Mouse (Mus musculus) kidney, adult 11 months (tissue): ENCODE measurements around the gene Grm1.

Experiments used
- DNase-seq: peaks from one replicate; pipeline ENCODE4 v3.0.0; 2022

The Grm1 gene

DNA sequence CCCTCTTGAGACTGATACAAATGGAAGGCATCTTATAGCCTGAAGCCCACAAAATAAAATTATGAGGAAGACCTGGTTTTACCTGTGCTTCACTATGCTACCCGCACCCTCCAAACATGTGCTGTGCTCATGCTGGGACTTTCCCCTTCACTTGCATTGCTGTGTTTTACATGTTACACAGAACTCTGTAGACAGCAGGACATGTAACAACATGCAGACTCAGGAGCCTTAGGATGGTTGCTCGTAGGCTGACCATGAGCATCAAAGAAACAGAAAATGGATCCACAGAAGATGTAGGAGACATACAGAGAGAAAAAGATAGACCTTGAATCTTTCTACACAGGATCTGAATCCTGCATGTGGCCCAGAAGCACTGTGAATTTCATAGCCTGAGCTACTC lies 371.8 kb downstream of the Grm1 start:
- DNase-seq, result no peak

DNA sequence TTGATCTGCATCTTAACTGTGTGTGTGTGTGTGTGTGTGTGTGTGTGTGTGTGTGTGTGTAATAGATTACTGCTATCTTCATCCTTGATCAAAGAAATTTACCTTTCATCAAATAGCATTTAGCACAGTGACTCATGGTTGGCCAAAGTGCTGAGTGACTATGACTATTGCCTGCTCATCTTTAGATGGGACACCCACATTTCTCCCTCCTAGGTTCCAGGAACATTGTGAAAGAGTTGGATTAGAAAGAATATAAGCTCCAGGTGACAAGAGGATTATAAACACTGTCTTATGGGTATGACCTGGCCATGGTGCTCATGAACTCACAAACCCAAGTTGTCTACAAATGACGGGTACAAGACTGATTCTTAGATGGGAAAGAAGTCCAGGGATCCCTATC lies 374.1 kb downstream of the Grm1 start:
- no peak for DNase-seq

DNA sequence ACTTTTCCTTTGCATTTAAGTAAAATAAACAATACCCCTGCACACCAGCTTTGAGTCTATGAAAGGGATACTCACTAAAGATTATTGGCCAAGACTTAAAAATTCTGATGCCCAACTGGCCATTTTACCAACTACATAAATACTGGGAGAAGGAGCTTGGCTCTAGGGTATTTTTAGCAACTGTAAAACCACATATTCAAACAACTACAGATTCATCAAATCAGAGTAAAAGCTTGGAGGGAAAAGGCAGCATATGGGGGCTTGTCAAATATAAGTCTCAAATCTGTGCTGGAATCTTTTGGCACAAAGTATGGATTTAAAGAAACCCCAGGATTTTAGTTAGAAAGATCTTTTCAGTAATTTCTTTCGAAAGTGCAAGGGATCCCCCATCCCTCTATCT lies 380.8 kb downstream of the Grm1 start:
- DNase-seq, result no peak

DNA sequence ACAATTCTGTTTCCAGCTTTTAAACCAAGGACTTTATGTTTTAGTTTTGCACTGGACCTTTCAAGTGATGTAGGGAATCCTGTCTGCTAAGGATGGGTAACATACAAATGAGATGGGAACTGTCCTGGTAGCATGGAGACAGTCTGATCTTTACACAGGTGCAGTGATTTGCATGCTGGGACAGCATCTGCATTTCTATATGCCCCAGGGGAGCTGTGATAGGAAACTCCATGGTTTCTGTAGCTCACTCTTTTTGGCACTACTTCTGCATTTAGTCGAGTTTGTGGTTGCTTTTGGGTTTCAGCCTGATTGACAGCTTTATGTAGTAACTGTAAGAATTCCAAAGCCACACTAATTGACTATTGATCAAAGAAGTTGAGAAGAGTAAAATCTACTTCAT lies 381.3 kb downstream of the Grm1 start:
- DNase-seq, result no peak

DNA sequence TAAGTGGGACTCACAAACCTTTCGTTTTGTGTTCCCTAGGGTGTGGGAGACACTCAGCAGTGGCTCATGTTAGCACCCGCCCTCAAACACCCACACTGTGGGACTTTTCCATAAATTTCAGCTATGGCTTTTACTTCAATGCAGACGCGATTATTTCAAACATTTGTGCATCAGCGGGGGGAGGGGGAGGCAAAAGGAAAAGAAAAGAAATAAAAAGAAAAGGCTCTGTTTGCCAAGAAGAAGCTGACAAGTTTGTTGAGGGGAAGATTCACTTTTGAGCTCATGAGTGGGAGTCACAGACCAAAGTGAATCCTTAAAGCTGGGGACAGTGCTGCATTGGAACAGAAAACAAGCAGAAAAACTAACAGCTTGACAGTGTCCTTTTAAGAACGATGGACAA lies 384.7 kb downstream of the Grm1 start:
- no peak for DNase-seq

DNA sequence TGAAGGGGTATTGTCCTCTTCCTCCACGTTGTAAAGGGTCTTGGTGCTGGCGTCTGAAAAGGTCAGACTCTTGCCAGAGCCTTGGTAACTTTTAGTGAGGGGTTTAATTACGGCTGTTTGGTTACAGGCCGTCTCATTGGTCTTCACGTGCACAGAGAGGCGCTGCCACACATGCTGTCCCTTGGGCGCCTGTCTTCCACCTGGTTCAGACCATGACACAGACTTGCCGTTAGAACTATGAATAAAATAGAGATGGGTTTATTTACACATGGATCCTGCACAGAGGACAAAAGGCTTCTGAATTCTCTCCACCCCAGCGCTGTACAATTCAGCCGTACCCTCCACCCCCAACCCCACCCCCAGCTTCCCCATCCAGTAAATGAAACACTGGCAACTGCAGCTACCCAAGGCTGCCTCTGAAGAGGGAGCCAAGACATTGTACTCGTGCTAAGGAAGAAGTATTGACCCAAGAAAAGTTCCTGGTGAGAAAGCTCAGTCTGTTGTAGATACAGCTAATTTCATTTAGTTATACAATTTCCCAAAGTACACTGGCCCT lies 392.4 kb downstream of the Grm1 start:
- no peak for DNase-seq

DNA sequence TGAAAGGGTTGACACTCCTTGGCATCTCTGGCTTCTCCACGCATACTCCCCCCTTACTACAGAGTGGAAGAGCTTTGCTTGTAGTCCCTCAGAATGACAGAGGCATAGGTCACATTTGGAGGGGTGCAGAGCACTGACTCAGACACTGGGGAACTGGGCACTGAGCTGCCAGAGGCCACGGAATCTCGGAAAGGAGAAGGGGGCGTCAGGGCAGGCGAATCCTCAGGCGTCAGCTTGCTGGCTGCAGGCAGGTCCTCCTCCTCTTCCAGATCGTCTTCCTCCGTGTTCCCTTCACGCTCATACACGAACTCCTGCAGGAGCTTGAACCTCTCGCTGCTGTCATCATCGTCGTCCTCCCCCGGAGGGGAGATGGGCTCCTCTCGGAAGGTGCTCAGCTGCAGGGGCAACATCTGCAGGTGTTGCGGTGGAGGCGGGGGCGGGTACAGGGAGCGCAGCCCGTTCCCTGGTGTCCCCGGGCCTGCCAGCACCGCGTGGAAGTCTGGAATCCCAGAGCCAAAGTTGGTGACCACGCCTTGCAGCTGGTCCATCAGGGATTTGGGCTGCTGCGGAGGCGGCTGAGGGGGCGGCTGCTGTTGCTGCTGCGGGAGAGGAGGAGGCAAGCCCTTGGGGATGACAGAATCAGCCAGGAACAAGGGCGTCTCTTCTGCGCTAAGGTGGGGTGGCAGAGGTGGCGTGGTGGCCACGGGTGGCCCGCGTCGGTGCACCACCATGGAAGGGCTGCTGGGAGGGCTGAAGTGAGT lies 393.1 kb downstream of the Grm1 start:
- DNase-seq, result no peak

DNA sequence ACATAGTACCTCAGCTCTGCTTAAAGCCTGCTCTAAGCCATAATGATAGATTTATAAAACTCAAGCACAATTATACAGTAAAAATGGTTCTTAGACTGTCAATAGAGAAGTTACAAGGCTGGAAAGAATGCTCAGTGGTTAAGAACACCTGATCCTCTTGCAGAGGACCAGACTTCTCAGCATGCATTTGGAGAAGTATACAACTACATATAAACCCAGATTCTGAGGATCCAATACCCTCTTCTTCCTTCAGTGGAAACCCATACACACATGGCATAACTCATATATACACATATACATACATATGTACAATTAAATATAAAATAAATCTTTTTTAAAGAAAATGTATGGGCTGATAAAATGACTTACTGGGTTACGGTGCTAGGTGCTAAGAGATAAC lies 401.1 kb downstream of the Grm1 start, which contains the start of gene Gm10944:
Gene Gm10944 (plus strand): TSS at position 301 of the 400 bp plus-strand sequence.
- no peak for DNase-seq

DNA sequence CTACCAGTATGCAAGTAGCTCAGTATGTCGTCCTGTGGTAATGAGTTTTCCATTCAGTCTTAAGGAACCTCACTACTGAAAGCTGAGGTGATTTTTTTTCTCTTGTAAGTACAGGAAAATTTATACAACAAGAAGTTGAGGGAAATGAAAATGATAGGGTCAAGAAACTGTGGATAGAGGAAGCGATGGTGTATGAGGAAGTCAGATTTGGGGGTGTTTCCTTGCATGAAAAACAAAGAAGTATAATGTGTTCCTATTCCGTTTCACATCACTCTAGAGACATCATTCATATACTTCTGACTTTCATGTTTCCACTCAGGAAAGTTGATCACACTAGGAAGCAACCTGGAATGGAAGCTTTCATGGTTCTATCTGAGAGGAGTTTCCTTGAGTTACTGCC lies 422.2 kb downstream of the Grm1 start:
- DNase-seq, result no peak

DNA sequence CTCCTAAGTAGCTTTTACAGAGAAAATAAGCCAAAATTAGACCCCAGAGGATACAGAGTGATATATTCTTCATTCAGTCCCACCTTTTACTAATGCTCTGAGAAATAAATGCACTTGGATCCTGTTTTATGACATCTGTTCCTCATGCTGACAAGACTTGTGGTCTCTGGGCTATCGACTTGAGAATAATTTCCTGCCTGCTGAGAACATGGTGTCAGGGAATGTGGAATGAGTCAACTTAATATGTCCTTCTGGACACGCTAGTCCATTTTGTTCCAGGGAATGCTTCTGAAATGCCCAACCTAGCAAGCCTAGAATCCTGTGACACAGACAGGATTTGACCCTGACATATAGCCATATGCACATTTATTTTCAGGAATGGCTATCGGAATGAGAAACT lies 423.0 kb downstream of the Grm1 start:
- DNase-seq, result no peak

DNA sequence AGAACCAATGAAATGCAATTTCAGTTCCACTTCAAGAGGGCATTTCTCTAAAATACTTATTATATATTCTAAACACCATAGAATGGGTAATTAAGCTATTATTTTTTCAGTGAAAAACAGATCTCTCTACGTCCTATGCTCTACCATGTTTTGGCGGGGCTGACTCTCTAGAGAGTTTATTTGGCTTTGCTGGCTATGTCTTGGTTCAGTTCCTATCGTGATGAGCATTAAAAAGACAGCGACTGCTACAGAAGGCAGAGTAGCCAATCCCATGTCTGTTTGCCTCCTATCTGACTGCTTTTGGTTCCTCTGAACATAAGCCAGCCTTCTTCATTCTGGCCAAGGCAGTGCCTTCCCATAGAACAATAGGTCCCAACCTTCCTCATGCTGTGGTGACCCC lies 425.5 kb downstream of the Grm1 start:
- no peak for DNase-seq

DNA sequence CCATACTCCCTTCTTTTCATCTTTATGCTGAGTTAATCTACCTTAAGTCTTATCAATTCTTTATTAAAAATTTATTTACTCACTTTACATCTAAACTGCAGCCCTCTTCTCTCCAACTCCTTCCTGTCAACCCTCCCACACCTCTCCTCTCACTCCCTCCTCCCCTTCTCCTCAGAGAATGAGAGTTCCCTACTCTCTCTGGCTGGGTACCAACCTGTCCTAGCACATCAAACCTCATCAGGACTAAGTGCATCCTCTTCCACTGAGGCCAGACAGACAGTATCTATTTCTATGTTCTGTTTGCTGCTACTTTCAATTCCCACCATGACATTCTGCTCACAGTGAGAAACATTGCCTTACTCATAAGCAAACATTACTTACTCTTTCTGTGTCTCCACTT lies 426.2 kb downstream of the Grm1 start:
- DNase-seq, result no peak
